Mouse (Mus musculus) thymus, adult 2 months (tissue): Measurements from ENCODE around the gene Tdo2.

Experiments used
- CTCF ChIP-seq: fragments of 200-500 bp; IDR thresholded peaks from 2 replicates; pipeline ENCODE4 v1.5.1; 2012; ENCODE audit warnings: mild to moderate bottlenecking, control low read depth, low read length, moderate library complexity, borderline replicate concordance; ENCODE audit not compliant: control insufficient read depth, poor library complexity, insufficient read depth; ENCODE audit errors: extremely low read depth
- POLR2A ChIP-seq: fragments of 200-500 bp; IDR thresholded peaks from 2 replicates; pipeline ENCODE4 v1.6.1; 2012; ENCODE audit warnings: mild to moderate bottlenecking, low read length, control low read depth, moderate library complexity; ENCODE audit not compliant: control insufficient read depth, poor library complexity, insufficient read depth; ENCODE audit errors: extremely low read depth

DNA sequence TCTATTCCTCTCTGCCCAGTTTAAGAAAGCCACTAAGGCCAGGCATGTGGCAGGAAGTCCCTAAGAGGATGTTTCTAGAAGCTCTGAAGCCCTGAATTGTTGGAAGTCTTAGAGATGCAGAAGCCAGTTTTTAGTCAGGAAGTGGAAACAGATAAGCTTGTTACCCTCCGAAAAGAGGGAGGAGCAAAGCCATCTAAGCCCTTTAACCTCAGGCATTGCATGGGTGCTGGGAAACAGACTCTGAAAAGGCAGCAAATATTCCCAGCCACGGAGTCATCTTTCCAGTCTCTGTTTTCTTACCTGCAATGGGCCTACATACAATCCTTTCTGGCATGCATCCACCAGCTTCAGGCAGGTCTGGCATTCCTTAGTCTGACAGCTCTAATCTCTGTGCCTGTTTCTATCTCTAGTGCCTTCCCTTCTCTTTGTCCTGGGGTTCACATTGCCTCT is 13.7 kb upstream of the Tdo2 start:
- no peak for TF ChIP-seq CTCF
- TF ChIP-seq POLR2A, result no peak
